Mouse (Mus musculus): ENCODE measurements around the gene Notch3.

GRCm38 (mm10) chr17:32176919-32177318, 10.3 kb upstream of the Notch3 start:
- no peak for TF ChIP-seq POLR2A (IDR thresholded peaks at IDR 0.05; ENCODE audit: extremely low read depth, insufficient read depth, low read length)
- no peak for TF ChIP-seq CTCF (IDR thresholded peaks at IDR 0.05; ENCODE audit: extremely low read depth, insufficient read depth, low read length)

Data from cortical plate, adult 2 months (tissue).